Mouse (Mus musculus): ENCODE results near the gene Gucd1.
"Not testable (repeated sequence)": the region's sequence is repeated elsewhere in the genome, so short reads cannot be mapped to it uniquely, and the experiment has no call there.

Gene Gucd1

DNA sequence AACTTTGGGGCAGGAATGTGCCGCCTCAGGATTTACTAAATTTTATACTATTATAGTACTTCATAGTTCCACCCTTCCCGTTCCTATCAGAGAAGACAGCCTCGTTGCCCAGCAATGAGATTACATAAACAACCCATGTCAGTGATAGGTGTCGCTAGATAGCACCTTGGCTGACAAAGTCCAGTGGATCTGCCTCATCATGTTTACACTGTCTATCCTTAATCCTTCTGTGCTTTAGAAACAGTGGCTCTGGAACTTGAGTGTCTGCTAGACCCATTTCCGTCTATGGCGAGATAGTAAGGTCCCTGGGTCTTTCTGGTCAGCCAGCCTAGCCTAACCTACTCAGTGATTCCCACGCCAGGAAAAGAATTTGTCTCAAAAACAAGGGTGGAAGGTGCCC is 17.4 kb downstream of the Gucd1 start:
- no peak for DNase-seq

DNA sequence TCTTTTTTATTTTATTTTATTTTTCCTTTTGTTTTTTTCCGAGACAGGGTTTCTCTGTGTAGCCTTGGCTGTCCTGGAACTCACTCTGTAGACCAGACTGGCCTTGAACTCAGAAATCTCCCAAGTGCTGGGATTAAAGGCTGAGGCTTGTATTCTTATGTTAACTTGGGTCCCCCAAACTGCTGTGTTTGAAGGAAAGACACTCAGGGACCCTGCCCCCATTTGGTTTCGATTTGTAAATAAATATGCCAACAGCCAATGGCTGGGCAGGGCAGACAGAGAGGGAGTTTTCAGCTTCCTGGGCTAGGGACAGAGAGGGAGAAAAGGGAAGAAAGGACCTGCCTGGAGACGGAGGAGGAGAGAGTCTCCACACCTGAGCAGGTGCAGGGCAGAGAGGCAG is 18.0 kb downstream of the Gucd1 start:
- DNase-seq: no peak

DNA sequence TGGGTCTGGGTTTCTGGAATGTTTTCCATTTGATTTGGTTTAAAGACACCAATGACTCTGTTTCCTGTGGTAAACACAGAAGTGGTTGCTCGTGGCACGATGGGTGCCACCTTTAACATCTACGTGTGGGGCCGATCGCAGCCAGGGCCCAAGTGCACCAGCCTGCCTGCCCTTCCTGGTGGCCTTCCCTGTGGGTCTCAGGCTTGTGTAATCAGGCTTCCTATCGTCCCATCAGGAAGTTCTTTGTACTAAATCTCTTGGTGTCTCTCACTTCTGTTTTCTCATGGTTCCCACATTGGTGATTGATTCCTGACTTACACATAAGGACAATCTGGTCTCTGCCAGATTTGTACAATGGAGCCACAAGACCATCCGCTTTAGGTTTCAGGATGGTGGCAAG is 18.6 kb downstream of the Gucd1 start:
- not testable (repeated sequence) for DNase-seq

DNA sequence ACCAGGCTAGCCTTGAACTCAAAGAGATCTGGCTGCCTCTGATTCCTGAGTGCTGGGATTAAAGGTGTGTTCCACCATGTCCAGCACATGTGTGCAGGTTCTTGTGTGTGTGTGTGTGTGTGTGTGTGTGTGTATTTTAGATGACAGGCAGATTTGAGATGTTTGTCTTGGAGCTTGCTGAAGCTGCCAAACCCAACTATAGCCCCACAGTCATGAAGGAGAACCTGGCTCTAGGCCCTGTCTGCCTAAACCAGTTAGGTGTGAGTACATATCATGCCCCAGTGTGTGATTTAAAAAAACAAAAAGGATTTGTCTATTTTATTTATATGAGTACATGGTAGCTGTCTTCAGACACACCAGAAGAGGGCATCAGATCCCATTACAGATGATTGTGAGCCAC is 21.9 kb downstream of the Gucd1 start:
- DNase-seq: no peak

DNA sequence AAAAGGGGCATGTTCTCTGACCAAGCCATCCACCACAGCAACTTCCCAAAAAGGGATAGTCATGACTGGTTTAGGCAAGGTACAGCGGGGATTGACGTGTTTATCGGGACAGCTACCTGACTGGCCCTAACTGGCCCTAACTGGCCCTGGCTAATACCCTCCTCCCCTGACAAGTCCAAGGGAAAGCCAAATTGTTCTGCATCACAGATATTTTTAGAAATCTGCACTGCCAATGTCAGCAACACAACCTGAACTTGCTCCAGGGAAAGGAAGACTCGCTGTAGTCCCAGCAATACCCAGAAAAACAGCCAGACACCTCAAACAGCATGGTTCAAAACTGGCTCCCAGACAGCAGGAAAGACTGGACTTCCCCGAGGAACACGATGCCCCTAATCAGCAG is 22.5 kb downstream of the Gucd1 start:
- DNase-seq: no peak

DNA sequence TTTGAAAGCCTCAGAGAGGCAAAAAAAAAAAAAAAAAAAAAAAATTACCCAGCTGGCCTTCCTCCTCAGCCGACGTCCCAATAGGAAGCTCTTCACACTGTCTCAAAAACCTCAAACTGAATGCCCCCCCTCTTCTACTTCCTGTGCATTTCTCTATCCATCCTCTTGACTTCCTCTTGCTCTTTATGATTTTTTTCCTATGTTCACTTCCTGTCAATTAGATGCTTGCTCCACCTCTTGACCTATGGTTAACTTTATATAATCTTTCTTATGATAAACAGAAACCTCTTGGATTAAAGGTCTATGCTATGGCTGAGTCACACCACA is 25.9 kb downstream of the Gucd1 start:
- DNase-seq: no peak

DNA sequence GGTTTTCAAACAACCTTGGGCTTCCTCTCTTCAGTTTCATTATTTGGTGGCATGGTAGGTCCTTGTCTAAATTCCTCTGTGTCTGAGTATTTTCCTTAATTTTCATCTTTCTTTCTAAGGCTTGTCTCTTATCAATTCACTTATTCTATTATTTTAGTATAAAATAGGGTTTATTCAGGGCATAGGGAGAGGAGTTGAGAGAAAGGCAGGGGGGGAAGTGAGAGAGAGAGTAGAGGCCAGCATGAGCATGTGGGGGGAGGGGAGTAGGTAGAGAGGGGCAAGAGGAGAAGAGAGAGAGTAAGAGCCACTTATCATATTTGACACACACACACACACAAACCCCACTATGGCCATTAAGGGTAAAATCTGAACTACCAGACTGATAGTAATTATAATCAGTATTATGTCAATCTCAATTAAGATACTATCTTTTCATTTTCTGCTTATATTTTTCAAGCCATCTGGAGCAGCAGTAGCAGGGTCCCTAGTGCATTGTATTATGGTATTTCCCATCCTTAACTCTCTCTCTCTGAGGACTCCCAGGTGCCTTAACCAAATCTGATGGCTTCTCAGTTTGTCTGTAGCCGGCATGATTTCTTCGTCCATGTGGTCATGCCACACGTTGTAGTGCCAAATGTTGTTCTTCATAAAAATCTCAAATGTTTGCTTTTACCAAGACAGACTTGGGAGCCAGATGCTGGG is 26.4 kb downstream of the Gucd1 start:
- DNase-seq: no peak

DNA sequence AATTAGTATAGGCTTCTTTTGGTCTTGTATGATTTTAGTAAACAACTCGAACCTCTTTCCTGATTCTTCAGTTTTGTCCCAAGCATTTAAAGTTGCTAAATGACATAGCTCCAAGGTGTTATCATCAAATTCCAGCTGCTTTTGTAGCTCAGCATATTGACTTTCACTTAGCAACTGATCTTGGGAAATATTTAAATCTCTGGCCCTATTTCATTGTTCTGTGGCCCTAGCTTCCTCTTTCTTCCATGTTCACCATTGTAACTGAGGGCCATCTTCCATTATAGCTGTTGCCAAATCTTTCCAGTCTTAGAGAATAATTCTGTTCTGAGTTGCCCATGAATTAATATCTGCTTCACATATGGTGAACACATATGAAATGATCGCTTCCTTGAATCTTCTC is 27.0 kb downstream of the Gucd1 start:
- no peak for DNase-seq

DNA sequence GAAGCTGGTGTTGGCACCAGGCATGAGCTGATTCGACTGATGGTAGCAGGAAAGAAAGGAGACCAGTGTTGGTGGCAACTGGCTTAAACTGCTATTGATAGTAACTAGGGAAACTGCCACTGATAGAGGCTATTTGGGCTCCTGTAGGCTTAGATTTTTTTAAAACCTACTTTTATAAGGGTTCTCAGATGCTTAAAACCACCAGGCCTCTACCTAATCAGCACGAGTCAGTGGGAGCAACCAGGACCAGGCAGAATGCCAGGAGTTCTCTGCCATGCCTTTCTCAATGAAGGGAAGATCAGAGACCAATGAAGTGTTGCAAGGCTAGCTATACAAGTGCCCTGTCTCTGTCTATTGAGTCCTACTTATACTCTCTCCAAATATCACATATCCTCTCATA is 28.2 kb downstream of the Gucd1 start:
- DNase-seq: no peak

DNA sequence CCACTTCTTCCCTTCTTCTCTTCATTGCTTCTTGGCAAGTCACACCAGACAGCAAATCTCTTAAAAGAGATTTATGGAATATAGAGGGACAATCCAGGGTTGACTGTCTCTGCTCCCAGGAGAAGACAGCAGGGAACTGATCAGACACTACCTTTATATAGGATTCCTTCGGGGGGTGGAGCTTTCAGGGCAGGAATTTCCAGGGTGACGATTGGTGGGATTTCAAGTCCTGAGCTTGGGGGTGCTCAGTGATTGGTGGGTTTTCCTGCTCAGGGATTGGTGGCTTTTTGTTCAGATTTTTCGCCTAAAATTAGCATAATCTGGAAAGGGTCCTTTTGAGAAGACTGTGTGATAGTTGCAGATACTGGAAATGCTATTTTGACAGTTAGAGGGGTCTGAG is 30.6 kb downstream of the Gucd1 start:
- no peak for DNase-seq

DNA sequence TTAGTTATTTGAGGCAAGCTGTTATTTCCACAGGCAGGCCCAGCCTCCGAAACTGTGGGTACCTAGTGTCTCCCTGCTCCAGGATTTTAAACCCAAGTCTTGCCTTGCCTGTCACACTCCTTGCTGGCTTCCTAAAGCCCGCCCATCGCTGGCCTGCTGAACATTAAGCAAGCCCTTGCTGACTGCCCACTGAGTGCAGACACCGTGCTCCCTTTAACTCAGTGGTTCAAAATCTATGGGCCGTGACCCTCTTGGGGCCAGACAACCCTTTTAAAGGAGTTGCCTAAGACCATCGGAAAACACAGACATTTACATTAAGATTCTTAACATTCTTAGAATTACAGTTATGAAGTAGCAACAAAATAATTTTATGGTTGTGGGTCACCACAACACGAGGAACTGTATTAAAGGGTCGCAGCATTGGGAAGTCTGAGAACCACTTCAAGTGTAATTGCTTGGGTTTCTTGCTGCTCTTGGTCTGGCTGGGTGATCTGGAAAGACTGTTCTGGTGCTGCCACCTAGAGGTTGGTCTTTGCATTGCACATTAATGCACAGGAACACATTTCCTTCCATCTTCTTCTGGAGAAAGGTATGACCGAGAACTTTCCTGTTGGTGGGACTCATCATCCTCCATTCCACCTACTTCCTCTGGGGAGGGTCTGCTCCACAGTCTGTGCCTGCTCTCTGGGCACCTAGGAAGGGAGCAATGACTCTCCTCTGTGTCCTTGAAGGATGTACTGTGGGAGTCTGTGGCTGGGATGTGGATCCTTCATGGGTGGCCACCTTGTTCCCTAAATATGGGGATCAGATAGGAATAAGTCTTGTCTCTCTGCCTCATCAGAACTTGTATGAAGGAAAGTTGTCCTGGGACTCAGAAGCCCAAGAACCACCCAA is 31.4 kb downstream of the Gucd1 start:
- peak; percentile 73 for DNase-seq

DNA sequence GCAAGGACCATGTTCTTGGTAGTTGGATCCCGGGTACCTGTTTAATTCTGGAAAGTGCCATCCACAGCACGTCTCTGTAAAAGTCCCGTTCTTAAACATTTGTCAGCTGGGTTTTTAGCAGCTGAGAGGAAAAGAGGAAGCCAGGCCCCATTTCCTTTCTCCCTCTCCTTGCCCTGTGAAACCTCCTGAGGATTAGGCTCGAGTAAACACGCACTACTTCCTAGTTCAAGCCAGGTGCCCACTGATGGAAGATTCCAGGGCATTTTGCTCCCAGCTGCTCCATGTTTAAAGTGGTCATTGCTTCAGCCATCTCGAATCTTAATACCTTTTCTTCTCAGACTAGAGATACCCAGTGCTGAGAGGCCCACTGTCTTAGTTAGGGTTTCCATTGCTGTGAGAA is 33.0 kb downstream of the Gucd1 start:
- DNase-seq: no peak

DNA sequence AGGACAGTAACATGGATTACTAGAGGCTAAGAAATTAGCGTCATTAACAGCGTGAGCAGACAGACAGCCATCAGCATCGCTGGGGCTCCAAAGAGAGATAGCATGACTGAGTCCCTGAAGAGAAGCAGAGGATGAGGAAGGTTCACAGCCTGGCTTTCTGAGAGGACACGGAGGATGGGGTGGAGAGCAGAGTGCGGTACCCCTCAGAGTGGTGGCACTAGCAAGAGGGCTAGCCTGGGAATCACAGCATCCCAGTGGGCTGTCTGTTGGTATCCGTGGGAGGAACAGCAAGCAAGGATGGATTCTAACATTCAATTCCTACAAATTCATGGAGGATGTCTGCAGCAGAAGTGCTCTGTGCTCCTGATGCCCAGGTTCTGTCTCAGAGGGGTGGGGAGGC is 33.7 kb downstream of the Gucd1 start:
- DNase-seq: no peak

DNA sequence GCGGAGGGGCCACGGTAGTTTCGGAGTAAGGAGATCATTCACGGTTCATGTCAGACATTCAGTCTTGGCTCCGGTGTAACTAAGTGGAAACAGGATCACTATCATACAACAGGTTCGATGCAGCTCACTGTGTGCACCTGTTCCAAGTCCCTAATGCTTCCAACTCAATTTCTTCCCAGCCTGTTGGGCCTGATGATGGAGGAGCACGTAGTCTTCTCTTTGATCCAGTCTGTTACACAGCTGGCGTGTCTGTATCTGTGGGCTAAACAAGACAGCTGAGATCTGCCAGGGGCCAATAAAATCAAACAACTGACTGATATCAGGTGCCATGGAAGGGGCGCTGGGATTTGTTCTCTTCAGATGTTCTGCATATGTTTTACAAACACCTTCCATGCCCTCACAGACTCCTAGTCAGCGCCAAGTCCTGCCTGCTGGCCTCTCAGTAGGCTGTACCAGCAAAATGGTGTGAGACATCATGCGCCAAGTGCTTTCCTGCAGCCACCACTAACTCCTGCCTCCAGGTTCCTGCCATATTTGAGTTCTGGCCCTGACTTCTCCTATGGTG is 34.8 kb downstream of the Gucd1 start:
- DNase-seq: no peak

DNA sequence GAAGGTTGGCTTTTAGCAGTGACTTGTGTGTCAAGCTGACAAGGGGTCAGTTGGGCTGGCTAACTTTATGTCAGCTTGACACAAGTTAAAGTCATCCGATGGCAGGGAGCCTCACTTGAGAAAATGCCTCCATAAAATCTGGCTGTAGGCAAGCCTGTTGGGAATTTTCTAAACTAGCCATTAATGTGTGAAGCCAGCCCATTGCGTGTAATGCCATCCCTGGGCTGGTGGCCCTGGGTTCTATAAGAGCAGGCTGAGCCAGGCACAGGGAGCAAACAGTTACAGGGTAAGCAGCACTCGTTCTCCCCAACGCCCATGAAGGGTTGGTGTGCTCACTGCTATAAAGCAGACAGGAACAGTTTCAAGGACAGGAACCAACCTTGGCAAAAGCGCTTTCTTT is 35.5 kb downstream of the Gucd1 start:
- DNase-seq: no peak

DNA sequence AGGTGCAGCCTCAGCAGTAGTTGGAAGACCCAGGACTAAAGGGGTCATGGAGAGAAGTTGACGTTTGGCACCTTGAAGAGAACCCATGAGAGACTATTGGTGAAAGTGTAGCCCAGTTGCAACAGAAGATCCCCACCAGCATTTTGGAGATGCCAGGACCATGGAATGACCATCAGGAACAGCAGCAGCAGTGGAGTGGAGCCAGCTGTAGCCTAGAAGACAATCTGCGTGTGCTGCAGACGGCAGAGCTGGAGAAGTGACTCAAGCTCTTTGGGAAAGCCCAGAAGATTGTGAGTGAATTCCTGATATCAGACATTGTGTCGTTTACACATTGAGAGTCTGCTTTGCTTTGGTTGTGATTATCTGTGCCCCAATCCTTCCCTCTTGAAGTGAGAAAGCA is 36.1 kb downstream of the Gucd1 start:
- no peak for DNase-seq

DNA sequence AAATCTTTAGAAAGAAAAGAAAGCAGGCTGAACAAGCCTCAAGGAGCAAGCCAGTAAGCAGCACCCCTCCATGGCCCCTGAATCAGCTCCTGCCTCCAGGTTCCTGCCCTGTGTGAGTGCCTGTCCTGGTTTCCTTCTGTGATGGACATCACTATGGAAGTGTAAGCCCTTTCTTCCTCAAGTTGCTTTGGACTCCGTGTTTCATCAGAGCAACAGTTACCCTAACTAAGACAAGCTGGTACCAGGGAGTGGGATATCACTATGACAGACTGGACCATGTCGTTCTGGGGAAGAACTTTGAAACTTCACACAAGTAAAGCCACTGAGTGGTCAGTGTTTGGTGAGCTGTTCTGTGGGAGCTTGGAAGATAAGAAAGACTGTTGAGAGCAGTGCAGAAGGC is 37.8 kb downstream of the Gucd1 start:
- DNase-seq: no peak

DNA sequence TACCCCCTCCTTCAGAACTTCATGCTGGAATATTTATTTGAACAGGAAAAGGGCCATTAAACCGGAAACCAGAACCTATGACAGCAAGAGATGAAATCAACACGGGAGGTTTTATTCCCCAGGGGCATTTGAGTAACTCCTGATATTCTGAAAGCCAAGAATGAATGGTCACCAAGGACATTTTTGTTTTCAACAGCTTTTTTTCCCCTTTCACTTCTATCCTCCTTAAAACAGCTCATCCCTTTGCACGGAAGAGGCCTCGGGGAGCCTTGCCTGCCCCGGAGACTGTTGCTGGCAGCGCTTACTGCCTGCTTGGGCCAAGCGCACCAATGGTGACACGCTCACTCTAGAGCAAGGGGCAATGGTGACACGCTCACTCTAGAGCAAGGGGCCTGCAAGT is 40.7 kb downstream of the Gucd1 start:
- DNase-seq: no peak

DNA sequence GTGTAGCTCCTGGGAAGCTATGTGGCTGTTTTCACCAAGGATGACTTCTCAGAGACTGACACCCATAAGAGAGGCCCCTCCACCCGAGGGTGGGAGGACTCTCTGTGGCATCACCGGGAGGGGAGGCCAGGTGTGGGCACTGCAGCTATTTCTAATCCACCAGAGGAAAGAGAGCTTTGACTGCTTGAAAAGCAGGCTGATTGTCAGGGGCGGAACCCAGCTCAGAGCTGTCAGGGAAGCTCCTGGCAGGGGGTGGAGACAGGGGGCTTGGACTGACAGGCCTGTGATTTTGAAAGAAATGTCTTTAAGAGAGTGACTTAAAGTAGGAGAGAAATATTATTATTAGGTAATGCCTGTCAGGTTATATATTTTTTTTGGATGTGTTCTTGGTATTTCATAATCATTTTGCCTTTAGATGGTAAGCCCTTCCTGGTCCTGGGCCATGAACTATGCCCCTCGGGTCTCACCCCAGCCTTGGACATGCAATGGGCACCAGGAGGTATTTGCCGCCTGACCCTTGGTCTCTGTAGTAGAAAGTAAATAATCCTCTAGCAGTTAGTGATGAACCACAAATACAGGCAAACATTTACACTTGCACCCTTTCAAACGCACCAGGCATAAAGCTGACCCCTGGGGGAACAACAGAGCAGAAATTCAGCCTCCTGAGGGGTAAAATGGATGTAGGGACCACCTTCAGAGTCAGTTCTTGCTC is 42.5 kb downstream of the Gucd1 start:
- not testable (repeated sequence) for DNase-seq

DNA sequence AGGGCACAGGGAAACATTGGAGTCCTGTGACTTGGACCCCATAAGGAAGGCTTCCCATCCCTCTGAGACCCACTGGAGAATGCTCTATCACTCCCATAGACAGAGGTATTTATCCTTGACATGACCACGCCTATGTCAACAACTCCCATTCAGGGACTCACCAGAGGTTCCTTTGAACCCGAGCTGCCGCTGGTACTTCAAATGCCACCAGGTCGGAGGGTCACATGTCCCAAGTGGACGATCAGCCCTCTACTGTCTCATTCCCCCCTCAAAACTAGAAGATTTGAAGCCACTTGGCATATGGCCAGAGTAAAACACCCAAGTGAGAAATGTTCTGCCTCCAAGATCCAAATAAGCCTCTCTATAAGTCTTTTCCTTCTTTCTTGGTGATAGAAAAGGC is 43.2 kb downstream of the Gucd1 start:
- DNase-seq: no peak

DNA sequence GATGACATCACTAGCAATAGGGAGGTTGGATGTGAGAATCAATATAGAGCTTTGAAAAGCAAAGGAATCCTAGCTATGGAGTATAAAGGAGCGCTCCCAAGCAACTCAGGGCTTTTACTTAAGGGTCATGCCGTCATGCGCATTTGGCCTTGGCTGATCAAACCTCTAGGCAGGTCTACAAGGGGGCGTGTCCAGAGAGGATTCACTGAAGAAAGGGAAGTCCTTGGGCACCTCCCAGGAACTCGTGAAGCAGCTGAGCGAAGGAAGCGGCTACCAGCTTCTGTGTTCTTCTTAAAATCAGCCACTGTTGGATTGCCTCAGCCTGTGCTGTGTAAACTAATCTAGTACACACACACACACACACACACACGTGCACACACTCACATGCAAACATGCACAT is 44.4 kb downstream of the Gucd1 start:
- DNase-seq: no peak

DNA sequence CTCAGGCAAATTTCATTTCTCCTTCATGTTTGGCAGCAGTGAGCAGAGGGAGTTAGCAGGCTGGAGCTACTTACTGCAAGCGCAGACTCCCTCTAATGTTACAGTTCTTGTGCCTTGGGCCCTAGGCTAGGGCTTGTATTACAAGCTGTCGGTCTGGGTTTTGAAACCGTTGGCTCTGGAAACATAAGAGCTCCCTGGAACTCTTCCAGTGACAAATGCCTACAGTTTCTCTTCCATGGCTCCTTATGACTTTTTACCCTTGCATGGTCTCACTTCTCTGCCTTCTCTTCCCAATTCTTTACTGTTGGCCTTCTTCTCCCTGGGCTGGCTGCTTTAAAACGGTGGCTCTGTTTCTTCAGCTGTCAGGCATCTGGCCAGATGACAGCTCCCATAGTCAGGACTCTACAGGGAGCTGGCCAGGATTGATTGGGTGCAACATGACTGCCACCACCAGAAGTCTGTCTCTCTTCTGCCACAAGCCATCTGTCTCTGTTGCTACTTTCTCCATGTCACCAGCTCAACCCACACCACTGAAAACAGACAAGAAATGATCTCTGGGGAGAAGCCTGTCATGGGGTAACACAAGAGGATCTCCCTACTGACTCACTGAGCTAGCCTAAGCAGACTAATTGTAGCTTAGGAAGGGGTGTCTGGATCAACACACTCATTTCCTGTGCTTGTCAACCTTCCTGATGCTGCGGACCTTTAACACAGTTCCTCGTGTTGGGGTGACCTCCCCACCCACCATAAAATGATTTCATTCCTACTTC is 51.8 kb downstream of the Gucd1 start:
- DNase-seq: no peak

DNA sequence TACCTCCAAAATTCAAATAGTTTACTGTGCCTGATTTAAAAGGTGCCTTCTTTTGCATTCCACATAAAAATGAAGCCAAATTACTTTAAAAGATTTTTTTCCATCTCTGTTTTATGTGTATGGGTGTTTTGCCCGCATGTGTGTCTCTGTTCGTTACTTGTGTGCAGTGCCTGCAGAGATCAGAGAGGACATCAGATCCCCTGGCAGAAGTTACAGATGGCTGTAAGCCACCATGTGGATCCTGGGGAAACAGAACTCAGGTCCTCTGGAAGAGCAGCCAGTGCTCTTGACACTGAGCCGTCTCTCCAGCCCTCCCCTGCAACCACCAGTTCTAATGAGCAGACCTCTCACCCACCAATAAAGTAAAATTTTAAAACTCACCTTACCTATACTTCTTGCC is 55.0 kb downstream of the Gucd1 start:
- no peak for DNase-seq
